9 mouse cellular contexts compared by ENCODE assay signal in the genomic region with DNA sequence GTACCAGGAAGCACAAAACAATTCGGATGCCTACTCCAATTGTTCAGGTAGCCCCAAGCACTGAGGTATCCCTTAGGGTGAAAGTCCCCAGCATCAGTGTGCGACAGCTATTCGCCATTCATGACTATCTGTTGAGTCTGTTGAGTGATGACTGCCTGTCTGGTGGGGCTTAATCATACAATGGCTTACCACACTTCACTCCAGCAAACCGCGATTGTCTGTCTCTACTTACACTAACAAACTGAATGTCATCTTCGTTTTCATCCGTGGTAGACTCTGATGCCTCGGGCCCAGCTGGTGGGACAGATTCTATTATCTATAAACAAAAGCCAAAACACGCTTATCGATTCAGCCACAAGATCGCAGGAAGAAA. TPM values are rescaled to one million over a fixed set of nuclear protein-coding genes. Genes with fewer than 3 reads are reported as not detected.
DNase-seq lines count a peak whose midpoint lies in the region; TF ChIP-seq lines count a peak whose summit lies in the region.
"Had no signal": no experiment of that assay in that cellular context is flagged by ENCODE, and none has a peak within 500 bp of the region (broad histone marks: within the 10 kb centered on the region; RNA-seq: fewer than 3 reads in every experiment).

No protein-coding gene starts in this region.

- no peak for TF ChIP-seq CTCF in cerebellum, adult 2 months (IDR thresholded peaks at IDR 0.05; ENCODE audit: borderline replicate concordance, insufficient read depth, low read depth, low read length)
- no peak for TF ChIP-seq CTCF in thymus, adult 2 months (IDR thresholded peaks at IDR 0.05; ENCODE audit: borderline replicate concordance, control insufficient read depth, extremely low read depth, insufficient read depth, low read length, poor library complexity)

- peak overlapping the region; percentile 65 for H3K27ac ChIP-seq in cerebellum, adult 2 months (ENCODE audit: insufficient read depth, low read length)
- no peak overlapping the region for H3K27ac ChIP-seq in thymus, adult 2 months (ENCODE audit: control insufficient read depth, insufficient read depth, low read length)
- peak overlapping the region; percentile 98 for H3K27ac ChIP-seq in hindbrain, embryonic 10.5 days

- H3K36me3 ChIP-seq in thymus, adult 2 months (ENCODE audit: control insufficient read depth, insufficient read depth, low read length) = no peaks in the 10 kb centered on the region
- H3K36me3 ChIP-seq in hindbrain, embryonic 10.5 days = peaks cover 49% of the 10 kb centered on the region
- peaks cover 47% of the 10 kb centered on the region for H3K36me3 ChIP-seq in megakaryocyte, embryonic 14.5 days (replicated peaks; ENCODE audit: low read length)

- H3K4me3 ChIP-seq in cerebellum, adult 2 months (replicated peaks; ENCODE audit: insufficient read depth, low read depth, low read length) = peak overlapping the region; percentile 71
- H3K4me3 ChIP-seq in thymus, adult 2 months (ENCODE audit: control insufficient read depth, insufficient read depth, low read length) = peak overlapping the region; percentile 70
- H3K4me3 ChIP-seq in hindbrain, embryonic 10.5 days = peak overlapping the region; percentile 86
- peak overlapping the region; percentile 96 for H3K4me3 ChIP-seq in megakaryocyte, embryonic 14.5 days (replicated peaks)

- H3K4me1 ChIP-seq in cerebellum, adult 2 months (ENCODE audit: control insufficient read depth, insufficient read depth, low read length) = peaks cover 8% of the 10 kb centered on the region; the same call in 1 of the 2 replicates
- peaks cover 8% of the 10 kb centered on the region for H3K4me1 ChIP-seq in thymus, adult 2 months (replicated peaks; ENCODE audit: control insufficient read depth, insufficient read depth, low read length)
- peaks cover 23% of the 10 kb centered on the region for H3K4me1 ChIP-seq in hindbrain, embryonic 10.5 days (replicated peaks)
- H3K4me1 ChIP-seq in megakaryocyte, embryonic 14.5 days = peaks cover 31% of the 10 kb centered on the region

- no peaks in the 10 kb centered on the region for H3K9me3 ChIP-seq in hindbrain, embryonic 10.5 days
- H3K9me3 ChIP-seq in megakaryocyte, embryonic 14.5 days = peaks cover 7% of the 10 kb centered on the region

- 2% methylated on average over 11 of the region's 11 CpGs for WGBS in cerebellum, adult 2 months
- WGBS in thymus, adult 2 months = 12% methylated on average over 11 of the region's 11 CpGs
- 12% methylated on average over 11 of the region's 11 CpGs for WGBS in hindbrain, embryonic 10.5 days

- no peaks in the 10 kb centered on the region for H3K27me3 ChIP-seq in cerebellum, adult 2 months (ENCODE audit: control insufficient read depth, insufficient read depth, low read length)
- H3K27me3 ChIP-seq in thymus, adult 2 months (ENCODE audit: control insufficient read depth, insufficient read depth, low read length) = no peaks in the 10 kb centered on the region
- H3K27me3 ChIP-seq in hindbrain, embryonic 10.5 days (ENCODE audit: insufficient read depth, poor library complexity, severe bottlenecking) = no peaks in the 10 kb centered on the region
- H3K27me3 ChIP-seq in megakaryocyte, embryonic 14.5 days (replicated peaks) = no peaks in the 10 kb centered on the region
- H3K27me3 ChIP-seq: Patski had no signal

- TF ChIP-seq POLR2A in cerebellum, adult 2 months (IDR thresholded peaks at IDR 0.05; ENCODE audit: borderline replicate concordance, insufficient read depth, low read length) = no peak
- TF ChIP-seq POLR2A in thymus, adult 2 months (IDR thresholded peaks at IDR 0.05; ENCODE audit: control insufficient read depth, extremely low read depth, insufficient read depth, low read length, poor library complexity) = no peak

- no peak for DNase-seq in cerebellum, adult 2 months
- DNase-seq in cerebellum, postnatal 14 days = no peak
- DNase-seq in thymus, adult 2 months = no peak
- no peak for DNase-seq in thymus, postnatal 25 days
- DNase-seq in hindbrain, embryonic 10.5 days (ENCODE audit: low spot score) = no peak
- DNase-seq in adrenal gland, adult 2 months = no peak
- DNase-seq in testis, postnatal 14 days (ENCODE audit: low spot score) = no peak

RNA-seq across cellular contexts. Expression of gene Zfp451, which starts 0.9 kb away (rescaled TPM):
- polyA plus RNA-seq in cerebellum, adult 2 months (2012; rRNA removed) = 21.2 and 21.9 TPM in 2 replicates
- polyA plus RNA-seq in thymus, adult 2 months (2012; rRNA removed) = 11.3 and 12.1 TPM in 2 replicates
- polyA plus RNA-seq in hindbrain, embryonic 10.5 days (2016; fragmentation: Nextera tagmentation; extraction: Ambion mirVana) = 29.2 and 30.0 TPM in 2 replicates
- 1.8 and 2.0 TPM in 2 replicates for polyA plus RNA-seq in megakaryocyte, embryonic 14.5 days (2012; ENCODE audit: insufficient read depth, low replicate concordance)
- total RNA-seq in adrenal gland, adult 2 months (2021) = 10 to 100 TPM; 32.2 to 32.8 TPM
- 4.6 and 6.4 TPM in 2 replicates for polyA plus RNA-seq in adrenal gland, adult 2 months (2012; rRNA removed)

RNA-seq across cellular contexts. Expression of gene Bag2, which starts 55.9 kb away (rescaled TPM):
- 18.6 and 18.7 TPM in 2 replicates for polyA plus RNA-seq in cerebellum, adult 2 months (2012; rRNA removed)
- polyA plus RNA-seq in thymus, adult 2 months (2012; rRNA removed) = 12.4 and 13.7 TPM in 2 replicates
- 40.7 and 48.6 TPM in 2 replicates for polyA plus RNA-seq in hindbrain, embryonic 10.5 days (2016; fragmentation: Nextera tagmentation; extraction: Ambion mirVana)
- polyA plus RNA-seq in megakaryocyte, embryonic 14.5 days (2012; ENCODE audit: insufficient read depth, low replicate concordance) = 4.8 and 13.0 TPM in 2 replicates
- 10 to 100 TPM; 13.8 to 15.6 TPM for total RNA-seq in adrenal gland, adult 2 months (2021)
- polyA plus RNA-seq in adrenal gland, adult 2 months (2012; rRNA removed) = 15.1 and 18.4 TPM in 2 replicates
